Mouse (Mus musculus) layer of hippocampus, adult 18-20 months (tissue): ENCODE data around the gene Pla2g16. TPM values are rescaled to one million over a fixed set of nuclear protein-coding genes. Genes with fewer than 3 reads are reported as not detected.
A peak's percentile ranks its signal among the peaks of the same experiment; 100 is the strongest.

ENCODE experiments used
- DNase-seq, 2 experiments: peaks; one replicate each; pipeline ENCODE4 v3.0.0; 2022; ENCODE audit warnings: low spot score in 2 of 2
- total RNA-seq, 2 experiments: library from RNA; stranded (reverse); gene quantifications; 2 replicates each; pipeline ENCODE4 v1.2.3; 2021

The Pla2g16 gene
- total RNA-seq, 2 experiments from 2014 or later: 42.3 to 44.4 TPM

DNA sequence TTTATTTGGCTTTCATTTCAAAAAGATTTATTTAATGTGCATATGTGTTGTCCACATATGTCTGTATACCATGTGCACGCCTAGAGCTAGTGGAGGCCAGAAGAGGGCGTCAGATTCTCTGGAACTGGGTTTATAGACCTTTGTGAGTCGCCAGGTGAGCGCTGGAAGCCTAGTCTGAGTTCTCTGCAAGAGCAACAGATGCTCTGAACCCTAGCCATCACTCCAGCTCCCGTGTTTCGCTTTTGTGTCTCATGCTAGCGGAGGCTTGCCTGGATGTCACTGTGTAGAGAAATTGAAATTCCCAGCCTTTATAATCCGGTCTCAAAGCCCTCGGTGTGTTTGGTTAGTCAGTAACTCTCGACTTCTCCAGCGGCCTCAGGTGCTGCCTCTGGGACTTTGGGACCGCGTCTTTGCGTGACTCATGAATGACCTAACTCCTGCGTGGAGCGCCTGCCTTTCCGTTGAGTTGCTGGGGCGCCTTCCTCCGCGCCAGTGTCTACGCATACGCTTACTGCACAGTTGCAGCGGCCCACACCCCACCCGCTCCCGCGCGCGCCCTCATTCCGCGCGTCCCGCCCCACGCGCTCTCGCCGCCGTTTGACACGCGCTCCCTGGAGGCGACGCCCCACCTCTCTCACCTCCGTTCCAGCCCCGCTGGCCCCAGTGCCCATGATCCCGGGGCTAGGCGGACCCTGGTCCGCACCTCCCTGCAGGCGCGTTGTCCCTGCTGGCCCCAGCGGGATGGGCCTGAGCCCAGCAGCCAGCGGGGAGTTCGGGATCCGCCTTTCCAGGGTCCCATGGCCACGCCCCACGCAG is 54.9 kb downstream of the Pla2g16 start, which contains the start of gene Hrasls5:
Gene Hrasls5, plus strand, starts transcription at position 600 of the 816 bp plus-strand sequence.
- peak; percentile 46 to 66 for DNase-seq

DNA sequence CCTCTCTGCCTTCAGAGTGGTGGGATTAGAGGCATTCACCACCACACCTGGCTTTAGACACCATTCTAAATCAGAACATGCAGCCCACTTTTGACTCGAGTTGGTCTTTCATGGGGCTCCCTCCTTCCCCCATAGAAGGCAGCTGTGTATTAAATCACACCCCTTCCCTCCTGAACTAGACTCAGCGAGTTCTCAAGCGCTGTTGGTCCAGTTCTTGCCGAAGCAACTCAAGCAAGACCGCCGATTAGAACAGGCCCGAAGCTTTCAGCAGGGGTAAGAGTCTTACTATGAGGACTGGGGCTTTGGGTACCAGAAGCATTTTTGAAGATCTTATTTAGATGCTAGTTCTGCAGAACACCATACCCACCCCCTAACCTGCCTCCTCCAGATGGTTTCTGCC is 55.9 kb downstream of the Pla2g16 start:
- DNase-seq: no peak

DNA sequence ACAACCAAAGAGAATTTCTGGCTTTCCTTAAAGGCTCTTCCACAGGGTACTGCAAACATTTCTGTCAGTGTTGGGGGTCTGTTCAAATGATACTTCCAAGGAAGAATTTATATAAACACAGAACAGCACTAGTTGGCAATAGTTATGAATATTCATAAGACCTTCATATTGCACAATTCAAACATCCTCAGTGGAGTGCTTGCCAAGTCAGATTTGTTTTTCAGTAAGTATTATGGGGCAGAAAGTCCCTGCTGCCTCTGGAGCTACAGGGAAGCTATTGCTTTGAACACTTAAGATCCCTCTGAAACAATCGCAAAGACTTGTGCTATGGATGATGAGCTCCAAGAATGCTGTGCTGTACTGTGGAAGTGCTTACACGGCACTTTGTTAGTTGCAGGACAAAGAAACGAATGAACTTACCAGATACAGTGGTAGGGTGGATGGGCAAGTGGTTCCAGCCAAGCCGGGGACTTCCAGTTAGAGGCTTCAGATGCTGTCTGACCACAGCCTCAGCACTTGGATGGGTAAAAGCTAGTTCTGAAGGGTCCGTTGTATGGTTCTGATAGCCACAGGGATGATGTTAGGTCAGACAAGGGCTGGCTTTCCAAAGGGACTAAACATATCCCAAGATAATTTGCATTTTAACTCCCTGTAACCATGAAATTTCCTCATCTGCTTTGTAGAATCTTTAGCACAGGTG is 59.1 kb downstream of the Pla2g16 start:
- no peak for DNase-seq

DNA sequence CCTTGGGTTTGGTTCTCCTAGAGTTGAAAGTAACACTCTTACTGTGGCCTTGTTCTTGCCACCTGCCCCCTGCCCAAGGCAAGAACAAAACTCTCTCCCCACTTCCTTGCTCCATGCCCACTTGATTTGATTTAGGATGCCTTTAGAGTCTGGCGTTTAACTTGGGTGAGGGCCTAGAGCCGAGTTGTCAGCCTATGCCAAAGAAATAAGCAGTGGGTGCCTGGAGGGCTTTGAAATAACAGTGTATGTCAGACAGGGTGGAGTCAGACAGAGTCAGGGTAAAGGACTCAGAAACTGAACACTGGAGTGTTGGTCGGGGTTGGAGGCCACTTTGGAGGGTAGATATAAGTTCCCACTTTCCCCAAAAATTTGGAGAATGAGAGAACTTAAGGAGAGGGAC is 59.8 kb downstream of the Pla2g16 start:
- DNase-seq: no peak

DNA sequence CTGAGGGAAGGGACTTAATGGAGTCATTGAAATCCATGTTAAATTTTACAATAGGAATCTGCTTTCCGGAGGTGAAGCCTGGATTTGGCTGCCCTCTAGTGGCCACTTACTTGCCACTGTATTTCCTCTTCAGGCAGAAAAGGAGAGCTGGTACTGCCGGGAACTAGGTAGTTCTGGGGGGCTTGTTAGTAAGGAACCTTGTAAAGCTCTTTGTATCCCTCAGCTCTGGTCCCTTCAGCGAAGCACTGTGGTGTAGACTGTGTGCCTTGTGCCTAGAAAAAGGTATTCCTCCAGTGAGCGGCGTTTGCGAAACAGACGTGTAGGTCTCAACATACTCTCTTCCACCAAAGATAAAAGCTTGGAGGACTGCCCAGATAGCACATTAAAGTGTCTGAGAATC is 60.4 kb downstream of the Pla2g16 start:
- DNase-seq: peak; percentile 39 to 80

DNA sequence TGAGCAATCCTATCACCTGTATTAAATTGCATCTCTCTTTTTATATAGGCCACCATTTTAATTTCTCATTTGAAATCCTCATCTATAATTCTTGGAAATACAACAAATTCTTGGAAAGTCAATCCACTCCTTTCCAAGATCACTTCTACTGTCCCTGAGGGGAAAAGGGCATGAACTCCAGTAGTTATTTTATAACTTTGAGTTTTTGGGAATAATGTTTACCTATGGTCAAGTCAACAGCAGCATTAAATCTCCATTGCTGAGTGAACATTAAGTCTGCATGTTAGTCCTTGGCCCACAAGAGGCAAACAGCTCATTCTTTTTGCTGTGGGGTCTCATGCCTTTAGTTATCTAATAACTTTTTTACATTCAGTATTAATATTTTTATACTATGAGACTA is 75.8 kb downstream of the Pla2g16 start:
- no peak for DNase-seq

DNA sequence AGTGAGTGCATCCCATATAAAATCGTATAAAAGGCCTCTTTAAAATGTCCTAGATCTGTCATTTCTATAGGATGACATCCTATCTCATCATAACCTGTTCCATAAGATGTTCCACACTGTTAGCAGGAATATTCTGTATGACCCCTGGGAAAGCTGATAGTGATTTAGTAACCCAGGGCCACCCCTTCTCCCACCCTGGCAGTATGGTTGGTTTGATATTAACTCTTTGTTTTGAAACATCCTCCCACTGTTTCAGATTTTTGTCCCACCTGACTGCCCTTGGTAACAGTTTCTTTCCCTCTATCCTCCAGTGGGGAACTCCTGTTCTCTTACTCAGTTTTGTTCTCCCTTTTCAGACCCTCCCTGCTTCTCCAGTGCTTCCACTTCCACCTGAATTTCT is 76.5 kb downstream of the Pla2g16 start:
- no peak for DNase-seq

Other genes starting within 250 kb of the Pla2g16 start
- gene Mark2, start 215.6 kb upstream of the Pla2g16 start, total RNA-seq: 100 to 1,000 TPM; 114 to 118 TPM
- gene Spindoc, start 174.5 kb upstream of the Pla2g16 start, total RNA-seq: 10 to 100 TPM; 33.6 to 34.2 TPM
- 10 to 100 TPM; 43.8 to 44.2 TPM for gene 2700081O15Rik, start 139.8 kb upstream of the Pla2g16 start, total RNA-seq
- gene Rtn3, start 74.2 kb upstream of the Pla2g16 start, total RNA-seq: 100 to 1,000 TPM; 755 to 762 TPM
- 10 to 100 TPM; 20.8 to 23.1 TPM for gene Atl3, start 63.4 kb upstream of the Pla2g16 start, total RNA-seq
- gene Lgals12, start 49.7 kb downstream of the Pla2g16 start, total RNA-seq: under 1 TPM; 0.33 to 0.35 TPM
- not detected for gene Hrasls5, start 55.1 kb downstream of the Pla2g16 start, total RNA-seq
- not detected for gene Slc22a19, start 153.9 kb downstream of the Pla2g16 start, total RNA-seq
- gene Slc22a26, start 245.2 kb downstream of the Pla2g16 start, total RNA-seq: not detected